Mouse (Mus musculus) liver, adult 2 months (tissue): ENCODE measurements around the gene Eftud2. TPM values are rescaled to one million over a fixed set of nuclear protein-coding genes. Genes with fewer than 3 reads are reported as not detected.

Experiments used
- DNase-seq: peaks from one replicate; pipeline ENCODE4 v3.0.0-alpha.2; 2011; ENCODE audit warnings: low read depth, low spot score; ENCODE audit errors: extremely low read depth
- H3K27ac ChIP-seq: fragments of 200-500 bp; replicated peaks from 2 replicates; pipeline ENCODE4 v1.5.1; 2012; ENCODE audit warnings: low read depth, mild to moderate bottlenecking, control low read depth, inconsistent platforms, low read length; ENCODE audit not compliant: insufficient read depth
- H3K27me3 ChIP-seq: fragments of 200-500 bp; 2 replicates; pipeline ENCODE4 v1.6.1; 2012; ENCODE audit warnings: mild to moderate bottlenecking, moderate library complexity, low read length, inconsistent platforms; ENCODE audit not compliant: control insufficient read depth, insufficient read depth
- H3K36me3 ChIP-seq: fragments of 200-500 bp; 2 replicates; pipeline ENCODE4 v1.6.1; 2012; ENCODE audit warnings: low read length, inconsistent platforms; ENCODE audit not compliant: control insufficient read depth, insufficient read depth
- H3K4me1 ChIP-seq: fragments of 200-500 bp; 2 replicates; pipeline ENCODE4 v1.6.1; 2011; ENCODE audit warnings: low read length; ENCODE audit not compliant: control insufficient read depth, insufficient read depth
- H3K4me3 ChIP-seq: fragments of 200-500 bp; 2 replicates; pipeline ENCODE4 v1.5.1; 2011; ENCODE audit warnings: low read depth, mild to moderate bottlenecking, control low read depth, low read length, moderate library complexity; ENCODE audit not compliant: insufficient read depth
- H3K79me2 ChIP-seq: fragments of 200-500 bp; 2 replicates; pipeline ENCODE4 v1.6.1; 2012; ENCODE audit warnings: inconsistent platforms, mild to moderate bottlenecking, low read length, moderate library complexity; ENCODE audit not compliant: control insufficient read depth, insufficient read depth
- H3K9ac ChIP-seq: fragments of 200-500 bp; 2 replicates; pipeline ENCODE4 v1.6.1; 2012; ENCODE audit warnings: low read depth, mild to moderate bottlenecking, control low read depth, inconsistent platforms, low read length
- CTCF ChIP-seq: fragments of 200-500 bp; IDR thresholded peaks from 2 replicates; pipeline ENCODE4 v1.5.1; 2011; ENCODE audit warnings: low read depth, low read length, control low read depth
- POLR2A ChIP-seq: fragments of 200-500 bp; IDR thresholded peaks from 2 replicates; pipeline ENCODE4 v1.6.1; 2011; ENCODE audit warnings: low read length, control low read depth; ENCODE audit not compliant: insufficient read depth; ENCODE audit errors: extremely low read depth
- WGBS: fragments of 180-500 bp; shearing (Covaris S2); methylation state at CpG from one replicate; pipeline ENCODE4 v1.1.7; 2018; 5-methylcytosine and 5-hydroxymethylcytosine counted together
- polyA plus RNA-seq: library from polyadenylated mRNA; depleted of rRNA; stranded (reverse); fragments of >200 nt; gene quantifications from 2 replicates; pipeline ENCODE4 v1.2.3, GENCODE M21; 2012
- total RNA-seq: library from RNA; depleted of rRNA; stranded (reverse); fragments of >200 nt; gene quantifications from 2 replicates; pipeline ENCODE4 v1.2.3, GENCODE M21; 2014

The Eftud2 gene
- total and polyA plus RNA-seq, 2 experiments: 16.2 to 53.3 TPM

DNA sequence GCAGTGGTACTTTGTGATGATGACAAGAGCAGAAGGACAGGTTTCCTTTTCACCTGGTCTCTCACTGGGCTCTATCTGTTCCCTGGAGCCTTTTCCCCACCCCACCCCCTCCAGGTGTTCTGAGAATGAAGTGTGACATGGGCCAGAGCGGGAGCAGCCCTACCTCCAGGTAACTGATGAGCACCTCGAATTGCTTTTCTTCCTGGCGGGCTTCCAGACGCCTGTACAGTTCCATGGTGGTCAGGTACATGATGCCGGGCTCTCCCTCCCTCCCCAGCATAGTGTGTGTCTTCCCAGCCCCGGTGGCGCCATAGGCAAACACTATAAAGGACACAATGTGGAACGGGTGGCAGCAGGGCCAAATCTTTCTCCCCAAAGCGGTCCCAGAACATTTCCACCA is 34.6 kb upstream of the Eftud2 start:
- H3K27me3 ChIP-seq: no peaks in the 10 kb centered on the region
- H3K79me2 ChIP-seq: no peaks in the 10 kb centered on the region
- H3K27ac ChIP-seq: no peak overlapping the region
- no peak overlapping the region for H3K4me3 ChIP-seq
- H3K4me1 ChIP-seq: no peaks in the 10 kb centered on the region
- TF ChIP-seq POLR2A (no peak), CTCF (no peak)
- no peaks in the 10 kb centered on the region for H3K36me3 ChIP-seq
- H3K9ac ChIP-seq: no peak overlapping the region
- WGBS: 92% methylated on average over 9 of the region's 9 CpGs
- no peak for DNase-seq

GRCm38 (mm10) chr11:102911376-102911775 is 30.6 kb upstream of the Eftud2 start:
- TF ChIP-seq CTCF (no peak), POLR2A (no peak)
- no peak for DNase-seq
- Histone ChIP-seq H3K27me3 (no peaks in the 10 kb centered on the region), H3K4me3 (no peak overlapping the region), H3K79me2 (no peaks in the 10 kb centered on the region), H3K9ac (no peak overlapping the region), H3K36me3 (no peaks in the 10 kb centered on the region), H3K27ac (no peak overlapping the region), H3K4me1 (no peaks in the 10 kb centered on the region)
- 91% methylated on average over 7 of the region's 7 CpGs for WGBS

- no peak for DNase-seq
- 87% methylated on average over 7 of the region's 7 CpGs for WGBS
- no peaks in the 10 kb centered on the region for H3K4me1 ChIP-seq
- H3K4me3 ChIP-seq: no peak overlapping the region
- TF ChIP-seq POLR2A (no peak), CTCF (no peak)
- H3K27me3 ChIP-seq: no peaks in the 10 kb centered on the region
- H3K27ac ChIP-seq: no peak overlapping the region
- no peaks in the 10 kb centered on the region for H3K36me3 ChIP-seq
- no peaks in the 10 kb centered on the region for H3K79me2 ChIP-seq
- no peak overlapping the region for H3K9ac ChIP-seq
These were observed 22.9 kb upstream of the Eftud2 start for GRCm38 (mm10) chr11:102903654-102904053.

DNA sequence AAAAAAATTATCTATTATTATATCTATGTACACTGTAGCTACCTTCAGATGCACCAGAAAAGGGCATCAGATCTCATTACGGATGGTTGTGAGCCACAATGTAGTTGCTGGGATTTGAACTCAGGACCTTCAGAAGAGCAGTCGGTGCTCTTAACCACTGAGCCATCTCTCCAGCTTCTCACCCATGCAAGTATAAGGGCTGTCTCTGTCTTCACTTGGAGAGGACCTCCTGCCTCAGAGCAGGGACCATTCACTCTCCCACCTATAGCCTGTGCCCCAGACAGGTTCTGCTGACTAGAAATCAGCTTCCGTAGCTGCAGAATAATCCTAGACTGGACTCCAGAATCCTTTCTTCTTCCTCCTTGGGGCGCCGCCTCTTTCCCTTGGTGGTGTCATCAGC is 21.3 kb upstream of the Eftud2 start:
- H3K79me2 ChIP-seq: no peaks in the 10 kb centered on the region
- WGBS: 92% methylated on average over 5 of the region's 5 CpGs

GRCm38 (mm10) chr11:102901199-102901598 is 20.4 kb upstream of the Eftud2 start:
- H3K4me3 ChIP-seq: no peak overlapping the region
- H3K27ac ChIP-seq: no peak overlapping the region
- TF ChIP-seq CTCF: no peak
- no peak for TF ChIP-seq POLR2A
- no peak for DNase-seq
- no peaks in the 10 kb centered on the region for H3K4me1 ChIP-seq
- no peaks in the 10 kb centered on the region for H3K36me3 ChIP-seq
- H3K27me3 ChIP-seq: no peaks in the 10 kb centered on the region
- no peak overlapping the region for H3K9ac ChIP-seq
- 55% methylated on average over 4 of the region's 4 CpGs for WGBS
- no peaks in the 10 kb centered on the region for H3K79me2 ChIP-seq

More for the DNA sequence above, 21.3 kb upstream of the Eftud2 start:
- H3K4me3 ChIP-seq: no peak overlapping the region
- H3K27ac ChIP-seq: no peak overlapping the region
- no peak overlapping the region for H3K9ac ChIP-seq
- no peak for DNase-seq
- H3K27me3 ChIP-seq: no peaks in the 10 kb centered on the region
- TF ChIP-seq POLR2A: no peak
- TF ChIP-seq CTCF: no peak
- H3K4me1 ChIP-seq: no peaks in the 10 kb centered on the region
- H3K36me3 ChIP-seq: no peaks in the 10 kb centered on the region

DNA sequence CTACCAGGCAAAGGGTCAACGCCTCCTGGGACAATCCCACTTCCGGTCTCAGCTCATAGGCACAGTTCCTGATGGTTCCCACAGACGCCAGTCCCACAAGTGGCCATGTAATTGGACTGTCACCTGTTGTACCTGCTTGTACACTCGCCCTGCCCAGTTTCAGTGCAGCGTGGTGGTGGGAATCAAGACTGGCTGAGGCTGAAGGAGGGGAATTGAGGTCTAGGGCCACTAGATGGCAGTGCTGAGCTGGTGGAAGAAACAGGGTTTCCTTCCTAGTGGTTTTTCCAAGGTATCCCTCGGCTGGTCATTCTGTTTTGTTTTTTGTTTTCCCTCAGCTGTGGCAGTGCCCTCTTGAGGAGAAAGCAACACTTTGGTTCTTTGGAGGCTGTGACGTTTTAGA is 20.0 kb upstream of the Eftud2 start, which contains the start of gene Gfap:
Gene Gfap (minus strand): TSS at position 150 of the 400 bp plus-strand sequence.
- 8% methylated on average over 7 of the region's 7 CpGs for WGBS
- no peak within 1 kb of the TSS for H3K4me3 ChIP-seq
- TF ChIP-seq CTCF: peak; percentile 93
- no peak for TF ChIP-seq POLR2A
- H3K27ac ChIP-seq: no peak within 1 kb of the TSS
- no peaks in the 10 kb centered on the region for H3K4me1 ChIP-seq
- no peaks in the 10 kb centered on the region for H3K27me3 ChIP-seq
- no peak within 1 kb of the TSS for H3K9ac ChIP-seq
- no peaks in the 10 kb centered on the region for H3K79me2 ChIP-seq
- DNase-seq: peak; percentile 49
- no peaks in the 10 kb centered on the region for H3K36me3 ChIP-seq

DNA sequence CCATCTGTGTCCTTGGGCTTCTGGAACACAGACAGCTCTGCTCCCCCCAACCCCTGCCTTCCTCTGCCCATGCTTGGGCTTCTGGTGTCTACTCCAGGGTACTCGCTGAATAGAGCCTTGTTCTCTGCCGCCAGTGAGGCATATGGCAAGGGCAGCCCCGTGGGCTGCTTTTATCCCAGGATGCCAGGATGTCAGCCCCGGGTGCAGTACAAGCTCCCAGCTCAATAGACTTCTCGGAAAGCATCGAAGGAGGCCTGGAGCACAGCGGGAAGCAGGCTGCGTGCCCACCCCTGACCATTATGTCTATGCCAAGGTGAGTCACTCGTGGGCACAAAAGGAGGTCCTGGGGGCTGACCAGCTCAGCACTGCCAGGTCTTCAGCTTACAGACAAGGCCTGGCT is 17.6 kb upstream of the Eftud2 start:
- 82% methylated on average over 9 of the region's 9 CpGs for WGBS
- no peaks in the 10 kb centered on the region for H3K36me3 ChIP-seq
- TF ChIP-seq CTCF (no peak), POLR2A (no peak)
- H3K4me1 ChIP-seq: peaks cover 2% of the 10 kb centered on the region; the same call in 1 of the 2 replicates
- H3K4me3 ChIP-seq: no peak overlapping the region
- H3K27me3 ChIP-seq: no peaks in the 10 kb centered on the region
- DNase-seq: no peak
- no peak overlapping the region for H3K27ac ChIP-seq
- H3K79me2 ChIP-seq: no peaks in the 10 kb centered on the region
- no peak overlapping the region for H3K9ac ChIP-seq
